Mouse (Mus musculus) adrenal gland, postnatal 25 days (tissue): ENCODE results near the gene Nfx1. TPM values are rescaled to one million over a fixed set of nuclear protein-coding genes. Genes with fewer than 3 reads are reported as not detected.

Source experiments
- DNase-seq: peaks from one replicate; pipeline ENCODE4 v3.0.0; 2021; ENCODE audit warnings: mixed read lengths
- microRNA-seq, 2 experiments: library from miRNA; unstranded; fragments of <30 nt; microRNA quantifications; one replicate each; pipeline ENCODE4 v1.2.0; 2021
- total RNA-seq: library from RNA; stranded (reverse); gene quantifications from 2 replicates; pipeline ENCODE4 v1.2.3, GENCODE M21; 2021

The Nfx1 gene
- total RNA-seq, 1 experiment from 2014 or later = 86.1 TPM

- no peak for DNase-seq
Observed at GRCm38 (mm10) chr4:41047524-41048271, 77.0 kb downstream of the Nfx1 start, which contains the start of gene Aqp7. Gene Aqp7 (minus strand): TSS chr4:41048139.

GRCm38 (mm10) chr4:41048926-41049325, 78.2 kb downstream of the Nfx1 start:
- no peak for DNase-seq

GRCm38 (mm10) chr4:41050726-41051675, 80.3 kb downstream of the Nfx1 start:
- peak; percentile 84 for DNase-seq

GRCm38 (mm10) chr4:41051781-41052180, 81.1 kb downstream of the Nfx1 start:
- no peak for DNase-seq

- no peak for DNase-seq
Observed at GRCm38 (mm10) chr4:41055111-41055510, 84.4 kb downstream of the Nfx1 start.

GRCm38 (mm10) chr4:41056253-41056652, 85.5 kb downstream of the Nfx1 start:
- DNase-seq = no peak

GRCm38 (mm10) chr4:41056742-41057332, 86.1 kb downstream of the Nfx1 start:
- no peak for DNase-seq

- DNase-seq = no peak
Observed at GRCm38 (mm10) chr4:41057361-41057760, 86.7 kb downstream of the Nfx1 start.

- DNase-seq = no peak
Observed at GRCm38 (mm10) chr4:41063351-41063750, 92.6 kb downstream of the Nfx1 start.

GRCm38 (mm10) chr4:41063894-41064673, 93.4 kb downstream of the Nfx1 start:
- peak; percentile 32 for DNase-seq

GRCm38 (mm10) chr4:41065196-41065595, 94.5 kb downstream of the Nfx1 start:
- no peak for DNase-seq

- no peak for DNase-seq
Observed at GRCm38 (mm10) chr4:41071500-41072429, 101.1 kb downstream of the Nfx1 start.

GRCm38 (mm10) chr4:41073008-41073817, 102.5 kb downstream of the Nfx1 start:
- no peak for DNase-seq

GRCm38 (mm10) chr4:41074461-41074860, 103.8 kb downstream of the Nfx1 start:
- DNase-seq = no peak

Small RNAs within 50 kb of the gene (microRNA-seq; reads per million reads assigned to microRNA genes)
- gene Mir3094 = 0.36 to 1.7 reads per million in 2 experiments

Other genes with a start within 250 kb of the Nfx1 start
- gene Dnaja1, start 248.8 kb upstream of the Nfx1 start, total RNA-seq = 235 and 424 TPM in 2 replicates
- gene Smu1, start 213.0 kb upstream of the Nfx1 start, total RNA-seq = 58.9 and 66.4 TPM in 2 replicates
- gene B4galt1, start 116.9 kb upstream of the Nfx1 start, total RNA-seq = 70.1 and 91.5 TPM in 2 replicates
- gene Spink4, start 50.9 kb upstream of the Nfx1 start, total RNA-seq = 5.2 and 10.7 TPM in 2 replicates
- gene Bag1, start 22.6 kb upstream of the Nfx1 start, total RNA-seq = 276 and 283 TPM in 2 replicates
- 103 and 105 TPM in 2 replicates for gene Chmp5, start 22.5 kb upstream of the Nfx1 start, total RNA-seq
- 18.6 and 20.6 TPM in 2 replicates for gene Aqp7, start 77.2 kb downstream of the Nfx1 start, total RNA-seq
- not detected in 2 replicates for gene Aqp3, start 127.3 kb downstream of the Nfx1 start, total RNA-seq
- 56.1 and 57.0 TPM in 2 replicates for gene Nol6, start 153.5 kb downstream of the Nfx1 start, total RNA-seq
- 105 and 106 TPM in 2 replicates for gene Ube2r2, start 164.8 kb downstream of the Nfx1 start, total RNA-seq